Mouse (Mus musculus) brain, embryonic 14.5 days (tissue): ENCODE results near the gene Strn3.

Experiments
- CTCF ChIP-seq: fragments of 200-500 bp; IDR thresholded peaks from 2 replicates; pipeline ENCODE4 v1.5.1; 2012; ENCODE audit warnings: inconsistent platforms, mild to moderate bottlenecking, moderate library complexity, borderline replicate concordance; ENCODE audit not compliant: insufficient read depth, insufficient read length; ENCODE audit errors: extremely low read depth
- POLR2A ChIP-seq: fragments of 200-500 bp; IDR thresholded peaks from 2 replicates; pipeline ENCODE4 v1.6.1; 2012; ENCODE audit warnings: mild to moderate bottlenecking, inconsistent platforms, borderline replicate concordance; ENCODE audit not compliant: poor library complexity, insufficient read depth, insufficient read length, severe bottlenecking; ENCODE audit errors: extremely low read depth

DNA sequence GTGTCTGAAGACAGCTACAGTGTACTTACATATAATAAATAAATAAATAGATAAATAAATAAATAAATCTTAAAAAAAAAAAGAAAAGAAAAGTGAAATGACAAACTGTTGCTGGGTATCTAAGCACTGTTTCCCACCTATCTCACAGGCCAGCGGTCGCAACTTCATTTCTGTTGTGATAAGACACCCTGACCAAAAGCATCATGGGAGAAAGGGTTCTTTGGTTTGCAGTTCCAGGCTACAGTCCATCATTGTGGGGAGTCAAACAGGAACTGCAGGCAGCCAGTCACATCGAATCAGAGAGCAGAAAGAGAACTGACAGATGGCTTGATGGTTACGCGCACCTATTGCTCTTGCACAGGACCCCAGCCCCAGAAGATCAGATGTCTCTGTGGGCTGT is 102.4 kb downstream of the Strn3 start:
- TF ChIP-seq CTCF (no peak), POLR2A (no peak)
